Mouse (Mus musculus) erythroblast, embryonic 14.5 days (primary cell): ENCODE measurements around the gene Hoxb13. TPM values are rescaled to one million over a fixed set of nuclear protein-coding genes. Genes with fewer than 3 reads are reported as not detected.

ENCODE experiments used
- H3K27me3 ChIP-seq: 2 replicates; pipeline ENCODE4 v1.6.1; 2012; ENCODE audit warnings: inconsistent platforms; ENCODE audit not compliant: control insufficient read depth
- H3K36me3 ChIP-seq: 2 replicates; pipeline ENCODE4 v1.6.1; 2012; ENCODE audit warnings: mild to moderate bottlenecking, inconsistent platforms; ENCODE audit not compliant: control insufficient read depth
- H3K4me1 ChIP-seq: 2 replicates; pipeline ENCODE4 v1.6.1; 2012; ENCODE audit warnings: inconsistent platforms; ENCODE audit not compliant: control insufficient read depth
- H3K4me3 ChIP-seq: replicated peaks from 2 replicates; pipeline ENCODE3; 2012; ENCODE audit warnings: moderate library complexity, mild to moderate bottlenecking, inconsistent platforms
- H3K9me3 ChIP-seq: 2 replicates; pipeline ENCODE4 v1.6.1; 2012; ENCODE audit warnings: low read length, inconsistent platforms, mixed read lengths; ENCODE audit not compliant: control insufficient read depth
- GATA1 ChIP-seq: IDR thresholded peaks from 2 replicates; pipeline ENCODE4 v1.6.1; 2012; ENCODE audit warnings: low read length, inconsistent platforms, mixed read lengths
- TAL1 ChIP-seq: IDR thresholded peaks from 3 replicates; pipeline ENCODE4 v1.6.1; 2012; ENCODE audit warnings: low read length, inconsistent platforms, mixed read lengths
- polyA plus RNA-seq: library from polyadenylated mRNA; stranded (reverse); fragments of >175 nt; gene quantifications from 2 replicates; pipeline ENCODE4 v1.2.3, GENCODE M21; 2012

Gene Hoxb13
- polyA plus RNA-seq, 1 experiment, result 0.02 TPM

- no peak overlapping the region for H3K4me3 ChIP-seq
- peaks cover 99% of the 10 kb centered on the region for H3K27me3 ChIP-seq
- no peak for TF ChIP-seq TAL1
- no peak for TF ChIP-seq GATA1
- no peaks in the 10 kb centered on the region for H3K36me3 ChIP-seq
- no peaks in the 10 kb centered on the region; the same call in 1 of the 2 replicates for H3K9me3 ChIP-seq
- H3K4me1 ChIP-seq, result no peaks in the 10 kb centered on the region
Observed at GRCm38 (mm10) chr11:96172511-96173287, 21.4 kb upstream of the Hoxb13 start.

GRCm38 (mm10) chr11:96173288-96173840 is 20.8 kb upstream of the Hoxb13 start:
- TF ChIP-seq TAL1, result no peak
- TF ChIP-seq GATA1, result no peak
- no peak overlapping the region for H3K4me3 ChIP-seq
- H3K27me3 ChIP-seq, result peaks cover 100% of the 10 kb centered on the region
- no peaks in the 10 kb centered on the region for H3K4me1 ChIP-seq
- H3K36me3 ChIP-seq, result no peaks in the 10 kb centered on the region
- no peaks in the 10 kb centered on the region; the same call in 1 of the 2 replicates for H3K9me3 ChIP-seq

- Histone ChIP-seq H3K4me3 (no peak overlapping the region), H3K9me3 (no peaks in the 10 kb centered on the region; the same call in 1 of the 2 replicates), H3K36me3 (no peaks in the 10 kb centered on the region), H3K27me3 (peaks cover 100% of the 10 kb centered on the region), H3K4me1 (no peaks in the 10 kb centered on the region)
- TF ChIP-seq GATA1 (no peak), TAL1 (no peak)
Observed at GRCm38 (mm10) chr11:96174881-96175280, 19.2 kb upstream of the Hoxb13 start.

- H3K4me1 ChIP-seq, result no peaks in the 10 kb centered on the region
- no peaks in the 10 kb centered on the region; the same call in 1 of the 2 replicates for H3K9me3 ChIP-seq
- TF ChIP-seq GATA1, result no peak
- TF ChIP-seq TAL1, result no peak
- H3K36me3 ChIP-seq, result no peaks in the 10 kb centered on the region
- H3K27me3 ChIP-seq, result peaks cover 100% of the 10 kb centered on the region
- no peak overlapping the region for H3K4me3 ChIP-seq
Observed at GRCm38 (mm10) chr11:96175511-96175910, 18.6 kb upstream of the Hoxb13 start.

GRCm38 (mm10) chr11:96175951-96176530 is 18.1 kb upstream of the Hoxb13 start:
- peaks cover 98% of the 10 kb centered on the region for H3K27me3 ChIP-seq
- no peaks in the 10 kb centered on the region for H3K36me3 ChIP-seq
- TF ChIP-seq GATA1 (no peak), TAL1 (no peak)
- no peaks in the 10 kb centered on the region; the same call in 1 of the 2 replicates for H3K9me3 ChIP-seq
- H3K4me3 ChIP-seq, result no peak overlapping the region
- H3K4me1 ChIP-seq, result no peaks in the 10 kb centered on the region

GRCm38 (mm10) chr11:96176841-96177240 is 17.3 kb upstream of the Hoxb13 start:
- Histone ChIP-seq H3K36me3 (no peaks in the 10 kb centered on the region), H3K4me1 (no peaks in the 10 kb centered on the region), H3K9me3 (no peaks in the 10 kb centered on the region; the same call in 1 of the 2 replicates), H3K27me3 (peaks cover 98% of the 10 kb centered on the region), H3K4me3 (no peak overlapping the region)
- no peak for TF ChIP-seq TAL1
- no peak for TF ChIP-seq GATA1

GRCm38 (mm10) chr11:96177546-96178174 is 16.5 kb upstream of the Hoxb13 start:
- TF ChIP-seq GATA1 (no peak), TAL1 (no peak)
- H3K36me3 ChIP-seq, result no peaks in the 10 kb centered on the region
- no peaks in the 10 kb centered on the region for H3K4me1 ChIP-seq
- peaks cover 1% of the 10 kb centered on the region; the same call in 1 of the 2 replicates for H3K9me3 ChIP-seq
- H3K27me3 ChIP-seq, result peaks cover 98% of the 10 kb centered on the region
- H3K4me3 ChIP-seq, result no peak overlapping the region

- peaks cover 97% of the 10 kb centered on the region for H3K27me3 ChIP-seq
- TF ChIP-seq TAL1 (no peak), GATA1 (no peak)
- no peak overlapping the region for H3K4me3 ChIP-seq
- H3K36me3 ChIP-seq, result no peaks in the 10 kb centered on the region
- no peaks in the 10 kb centered on the region for H3K4me1 ChIP-seq
- H3K9me3 ChIP-seq, result peaks cover 4% of the 10 kb centered on the region; the same call in 1 of the 2 replicates
Observed at GRCm38 (mm10) chr11:96178356-96178755, 15.8 kb upstream of the Hoxb13 start.
